Mouse (Mus musculus): ENCODE measurements around the gene Ddx19b. TPM values are rescaled to one million over a fixed set of nuclear protein-coding genes. Genes with fewer than 3 reads are reported as not detected.

Gene Ddx19b
- total and polyA plus RNA-seq, 3 experiments: 12.6 to 14.4 (median 13.5) TPM

Other genes starting within 250 kb of the Ddx19b start
- gene Il34, start 225.8 kb downstream of the Ddx19b start, total RNA-seq (2012; rRNA removed): 0.21 TPM in 1 of 2 replicates, not detected in the other
- gene Il34, start 225.8 kb downstream of the Ddx19b start, total RNA-seq (2014; rRNA removed): not detected in 2 replicates
- gene Il34, start 225.8 kb downstream of the Ddx19b start, polyA plus RNA-seq (2012; ENCODE audit: insufficient read length, low read depth): not detected in 2 replicates
- gene Cog4, start 185.2 kb downstream of the Ddx19b start, total RNA-seq (2012; rRNA removed): 35.2 and 36.4 TPM in 2 replicates
- gene Cog4, start 185.2 kb downstream of the Ddx19b start, total RNA-seq (2014; rRNA removed): 24.4 and 27.5 TPM in 2 replicates
- 24.9 and 27.5 TPM in 2 replicates for gene Cog4, start 185.2 kb downstream of the Ddx19b start, polyA plus RNA-seq (2012; ENCODE audit: insufficient read length, low read depth)
- gene Sf3b3, start 185.0 kb downstream of the Ddx19b start, total RNA-seq (2012; rRNA removed): 136 and 163 TPM in 2 replicates
- gene Sf3b3, start 185.0 kb downstream of the Ddx19b start, total RNA-seq (2014; rRNA removed): 137 and 139 TPM in 2 replicates
- gene Sf3b3, start 185.0 kb downstream of the Ddx19b start, polyA plus RNA-seq (2012; ENCODE audit: insufficient read length, low read depth): 206 and 213 TPM in 2 replicates
- gene Fuk, start 129.3 kb downstream of the Ddx19b start, total RNA-seq (2012; rRNA removed): 14.3 and 14.4 TPM in 2 replicates
- gene Fuk, start 129.3 kb downstream of the Ddx19b start, total RNA-seq (2014; rRNA removed): 6.6 and 6.8 TPM in 2 replicates
- 6.4 and 7.0 TPM in 2 replicates for gene Fuk, start 129.3 kb downstream of the Ddx19b start, polyA plus RNA-seq (2012; ENCODE audit: insufficient read length, low read depth)
- gene St3gal2, start 111.8 kb downstream of the Ddx19b start, total RNA-seq (2012; rRNA removed): 14.6 and 16.9 TPM in 2 replicates
- 16.4 and 17.0 TPM in 2 replicates for gene St3gal2, start 111.8 kb downstream of the Ddx19b start, total RNA-seq (2014; rRNA removed)
- 41.4 and 44.5 TPM in 2 replicates for gene St3gal2, start 111.8 kb downstream of the Ddx19b start, polyA plus RNA-seq (2012; ENCODE audit: insufficient read length, low read depth)
- 28.8 and 36.4 TPM in 2 replicates for gene Ddx19a, start 34.0 kb downstream of the Ddx19b start, total RNA-seq (2012; rRNA removed)
- 19.0 and 23.1 TPM in 2 replicates for gene Ddx19a, start 34.0 kb downstream of the Ddx19b start, total RNA-seq (2014; rRNA removed)
- gene Ddx19a, start 34.0 kb downstream of the Ddx19b start, polyA plus RNA-seq (2012; ENCODE audit: insufficient read length, low read depth): 96.5 and 107 TPM in 2 replicates
- gene Aars, start 1.4 kb upstream of the Ddx19b start, total RNA-seq (2012; rRNA removed): 125 and 130 TPM in 2 replicates
- gene Aars, start 1.4 kb upstream of the Ddx19b start, total RNA-seq (2014; rRNA removed): 72.6 and 81.9 TPM in 2 replicates
- gene Aars, start 1.4 kb upstream of the Ddx19b start, polyA plus RNA-seq (2012; ENCODE audit: insufficient read length, low read depth): 142 and 171 TPM in 2 replicates
- 3.9 and 23.5 TPM in 2 replicates for gene Exosc6, start 24.6 kb upstream of the Ddx19b start, total RNA-seq (2012; rRNA removed)
- gene Exosc6, start 24.6 kb upstream of the Ddx19b start, total RNA-seq (2014; rRNA removed): 20.3 and 24.3 TPM in 2 replicates
- gene Exosc6, start 24.6 kb upstream of the Ddx19b start, polyA plus RNA-seq (2012; ENCODE audit: insufficient read length, low read depth): 3.2 and 3.9 TPM in 2 replicates
- not detected in 2 replicates for gene Clec18a, start 60.7 kb upstream of the Ddx19b start, total RNA-seq (2012; rRNA removed)
- not detected in 2 replicates for gene Clec18a, start 60.7 kb upstream of the Ddx19b start, total RNA-seq (2014; rRNA removed)
- gene Clec18a, start 60.7 kb upstream of the Ddx19b start, polyA plus RNA-seq (2012; ENCODE audit: insufficient read length, low read depth): not detected in 2 replicates
- 11.0 and 11.6 TPM in 2 replicates for gene Pdpr, start 62.9 kb upstream of the Ddx19b start, total RNA-seq (2012; rRNA removed)
- 8.0 and 8.3 TPM in 2 replicates for gene Pdpr, start 62.9 kb upstream of the Ddx19b start, total RNA-seq (2014; rRNA removed)
- 7.6 and 8.3 TPM in 2 replicates for gene Pdpr, start 62.9 kb upstream of the Ddx19b start, polyA plus RNA-seq (2012; ENCODE audit: insufficient read length, low read depth)
- gene Glg1, start 227.5 kb upstream of the Ddx19b start, total RNA-seq (2012; rRNA removed): 19.3 and 21.6 TPM in 2 replicates
- gene Glg1, start 227.5 kb upstream of the Ddx19b start, total RNA-seq (2014; rRNA removed): 13.6 and 13.8 TPM in 2 replicates
- gene Glg1, start 227.5 kb upstream of the Ddx19b start, polyA plus RNA-seq (2012; ENCODE audit: insufficient read length, low read depth): 32.2 and 32.4 TPM in 2 replicates

All from CH12.LX (cell line).